In genomic region chr2:32380001-32380500, GRCm38 (mm10) we compare ENCODE assay signal across 21 mouse cellular contexts. TPM values are rescaled to one million over a fixed set of nuclear protein-coding genes. Genes with fewer than 3 reads are reported as not detected.
A peak's percentile ranks its signal among the peaks of the same experiment; 100 is the strongest.
DNase-seq lines count a peak whose midpoint lies in the region; TF ChIP-seq lines count a peak whose summit lies in the region.
"Had no signal": no experiment of that assay in that cellular context is flagged by ENCODE, and none has a peak within 500 bp of the region (broad histone marks: within the 10 kb centered on the region; RNA-seq: fewer than 3 reads in every experiment).

No protein-coding gene starts in this region.

- TF ChIP-seq CTCF in layer of hippocampus, adult 2 months (conservative IDR thresholded peaks at IDR 0.05), result no peak

- DNase-seq in adrenal gland, adult (ENCODE audit: inconsistent age in 2 of 2, low spot score in 1 of 2), result peak; percentile 86 to 93
- no peak for DNase-seq in adrenal gland, postnatal 4 days (ENCODE audit: low spot score in 2 of 2)
- no peak for DNase-seq in layer of hippocampus, adult 2 months (ENCODE audit: low spot score in 2 of 2)
- DNase-seq in layer of hippocampus, adult 9-11 months, result no peak
- DNase-seq in A20 (ENCODE audit: low read depth, low spot score), result peak; percentile 5
- peak; percentile 70 for DNase-seq in adrenal gland, postnatal 25 days
- DNase-seq in spleen, postnatal 36 days (ENCODE audit: low spot score in 2 of 2), result no peak
- DNase-seq in spleen, postnatal 14 days (ENCODE audit: low spot score in 2 of 2), result no peak
- DNase-seq: cerebellum, adult 8-10 months; heart, postnatal 36 days; kidney, adult 9 months; kidney, postnatal 36 days; thymus, postnatal 14 days had no signal

- H3K4me3 ChIP-seq in layer of hippocampus, adult 2 months, result peak overlapping the region; percentile 3; the same call in 1 of the 2 replicates
- H3K4me3 ChIP-seq: embryonic facial prominence, embryonic 13.5 days; heart, embryonic 12.5 days; neural tube, embryonic 12.5 days had no signal

- H3K27ac ChIP-seq in layer of hippocampus, adult 2 months, result 0 out of 2 replicates have a peak overlapping the region, but pooled peaks have one; percentile 92
- H3K27ac ChIP-seq: embryonic facial prominence, embryonic 13.5 days; forebrain, embryonic 10.5 days; liver, embryonic 14.5 days; midbrain, embryonic 15.5 days; neural tube, embryonic 12.5 days; stomach, postnatal 0 days had no signal

RNA-seq across cellular contexts. Expression of gene 1110008P14Rik, which starts 1.7 kb away (rescaled TPM):
- total RNA-seq in adrenal gland, postnatal 4 days (2021), result 100 to 1,000 TPM in 1 of 2 experiments, 10 to 100 TPM in 1; 94.9 to 121 TPM
- total RNA-seq in layer of hippocampus, adult 2 months (2021), result 100 to 1,000 TPM; 160 to 170 TPM
- total RNA-seq in adrenal gland, postnatal 25 days (2021), result 173 and 191 TPM in 2 replicates

RNA-seq across cellular contexts. Expression of gene Lcn2, which starts 8.0 kb away (rescaled TPM):
- 10 to 100 TPM; 11.5 to 33.6 TPM for total RNA-seq in adrenal gland, postnatal 4 days (2021)
- total RNA-seq in layer of hippocampus, adult 2 months (2021), result under 1 TPM in 1 of 2 experiments, not detected in 1; 0.69 TPM
- total RNA-seq in adrenal gland, postnatal 25 days (2021), result 1.0 and 1.5 TPM in 2 replicates

RNA-seq across cellular contexts. Expression of gene Ptges2, which starts 15.6 kb away (rescaled TPM):
- total RNA-seq in adrenal gland, postnatal 4 days (2021), result 10 to 100 TPM; 49.2 to 60.7 TPM
- 10 to 100 TPM; 33.8 to 35.5 TPM for total RNA-seq in layer of hippocampus, adult 2 months (2021)
- 49.8 and 51.8 TPM in 2 replicates for total RNA-seq in adrenal gland, postnatal 25 days (2021)

RNA-seq across cellular contexts. Expression of gene Dnm1, which starts 26.9 kb away (rescaled TPM):
- 10 to 100 TPM; 41.3 to 43.4 TPM for total RNA-seq in adrenal gland, postnatal 4 days (2021)
- total RNA-seq in layer of hippocampus, adult 2 months (2021), result 1,000 to 10,000 TPM; 1,274 to 1,381 TPM
- 13.1 and 20.4 TPM in 2 replicates for total RNA-seq in adrenal gland, postnatal 25 days (2021)
- total RNA-seq: common myeloid progenitor, adult 5-6 weeks had no signal

RNA-seq across cellular contexts. Expression of gene Ciz1, which starts 27.9 kb away (rescaled TPM):
- total RNA-seq in adrenal gland, postnatal 4 days (2021), result 100 to 1,000 TPM in 1 of 2 experiments, 10 to 100 TPM in 1; 97.7 to 106 TPM
- 10 to 100 TPM; 75.3 to 92.7 TPM for total RNA-seq in layer of hippocampus, adult 2 months (2021)
- total RNA-seq in adrenal gland, postnatal 25 days (2021), result 85.5 and 107 TPM in 2 replicates

Comparison
In these comparisons a context has a peak if more than half of its experiments do, and no peak if none do; other contexts are left out.
1. DNase-seq: peak in adrenal gland, adult (2 of 2), A20 (single experiment) and adrenal gland, postnatal 25 days (single experiment); none in adrenal gland, postnatal 4 days (0 of 2), layer of hippocampus, adult 2 months (0 of 2), layer of hippocampus, adult 9-11 months (single experiment), spleen, postnatal 36 days (0 of 2) and spleen, postnatal 14 days (0 of 2).